Comparison of ENCODE assay signal across 10 mouse cellular contexts in genomic region chr12:91265462-91265861, GRCm38 (mm10).
DNase-seq lines count a peak whose midpoint lies in the region; ATAC-seq and TF ChIP-seq lines count a peak whose summit lies in the region.
"Had no signal": no experiment of that assay in that cellular context is flagged by ENCODE, and none has a peak within 500 bp of the region (broad histone marks: within the 10 kb centered on the region; RNA-seq: fewer than 3 reads in every experiment).

No protein-coding gene starts in this region.

- 17% methylated on average over 5 of the region's 5 CpGs for WGBS in heart, postnatal 0 days
- 13% methylated on average over 5 of the region's 5 CpGs for WGBS in midbrain, embryonic 15.5 days

- H3K36me3 ChIP-seq in heart, postnatal 0 days (replicated peaks; ENCODE audit: control insufficient read depth, insufficient read depth, low read length), result peaks cover 4% of the 10 kb centered on the region; the same call in 1 of the 2 replicates
- no peaks in the 10 kb centered on the region for H3K36me3 ChIP-seq in midbrain, embryonic 15.5 days (replicated peaks)

- no peak for ATAC-seq in cerebellum, adult (ENCODE audit: insufficient number of reproducible peaks, low FRiP score, low TSS enrichment)
- peak; percentile 58 for ATAC-seq in heart, postnatal 0 days (ENCODE audit: insufficient read depth, low read depth)
- peak; percentile 92 for ATAC-seq in midbrain, embryonic 15.5 days (replicated peaks)

- H3K9me3 ChIP-seq in heart, postnatal 0 days (replicated peaks; ENCODE audit: control insufficient read depth, low read length), result no peaks in the 10 kb centered on the region
- H3K9me3 ChIP-seq in midbrain, embryonic 15.5 days, result no peaks in the 10 kb centered on the region

- no peak; the same call in 1 of the 2 replicates for TF ChIP-seq CTCF in heart, postnatal 0 days (IDR thresholded peaks at IDR 0.05; ENCODE audit: low read depth)

- no peaks in the 10 kb centered on the region for H3K27me3 ChIP-seq in heart, postnatal 0 days (ENCODE audit: control insufficient read depth, insufficient read depth, low read length)
- no peaks in the 10 kb centered on the region for H3K27me3 ChIP-seq in midbrain, embryonic 15.5 days (replicated peaks)

- peaks cover 9% of the 10 kb centered on the region for H3K4me1 ChIP-seq in heart, postnatal 0 days (ENCODE audit: control insufficient read depth, insufficient read depth)
- H3K4me1 ChIP-seq in midbrain, embryonic 15.5 days, result peaks cover 11% of the 10 kb centered on the region

- H3K27ac ChIP-seq in heart, postnatal 0 days (ENCODE audit: low read depth), result peak overlapping the region; percentile 25; the same call in 1 of the 2 replicates
- peak overlapping the region; percentile 50; the same call in 1 of the 2 replicates for H3K27ac ChIP-seq in midbrain, embryonic 15.5 days
- H3K27ac ChIP-seq: liver, embryonic 14.5 days had no signal

- H3K9ac ChIP-seq in heart, postnatal 0 days (replicated peaks; ENCODE audit: low read depth, low read length), result no peak overlapping the region
- no peak overlapping the region for H3K9ac ChIP-seq in midbrain, embryonic 15.5 days
- H3K9ac ChIP-seq: liver, embryonic 14.5 days had no signal

- H3K4me2 ChIP-seq in heart, postnatal 0 days (ENCODE audit: low read depth, low read length), result no peak overlapping the region
- H3K4me2 ChIP-seq in midbrain, embryonic 15.5 days, result no peak overlapping the region

- no peak for TF ChIP-seq EP300 in heart, postnatal 0 days (IDR thresholded peaks at IDR 0.05; ENCODE audit: low read depth)

- intact Hi-C loops in left cerebral cortex, postnatal 4 days (cut with DNase I), result no loop called here

- DNase-seq in cerebellum, adult 18-20 months, result peak; percentile 7 to 12
- peak; percentile 32 for DNase-seq in left cerebral cortex, postnatal 4 days
- no peak for DNase-seq in left cerebral cortex, adult 18-20 months (ENCODE audit: low spot score in 2 of 2)
- peak; percentile 56 for DNase-seq in heart, postnatal 0 days (ENCODE audit: low spot score)
- DNase-seq in ovary, adult 18-20 months (ENCODE audit: low spot score), result no peak
- no peak for DNase-seq in spleen, postnatal 36 days (ENCODE audit: low spot score in 2 of 2)
- DNase-seq: kidney, adult 9 months had no signal

- H3K4me3 ChIP-seq in heart, postnatal 0 days (ENCODE audit: low read depth, low read length), result no peak overlapping the region
- no peak overlapping the region for H3K4me3 ChIP-seq in midbrain, embryonic 15.5 days

Comparison
In these comparisons a context has a peak if more than half of its experiments do, and no peak if none do; other contexts are left out.
1. DNase-seq: peak in cerebellum, adult 18-20 months (2 of 2), left cerebral cortex, postnatal 4 days (single experiment) and heart, postnatal 0 days (single experiment); none in left cerebral cortex, adult 18-20 months (0 of 2), ovary, adult 18-20 months (single experiment) and spleen, postnatal 36 days (0 of 2).